Mouse (Mus musculus): ENCODE results near the gene Sptlc3.
A peak's percentile ranks its signal among the peaks of the same experiment; 100 is the strongest.

Sptlc3 gene

DNA sequence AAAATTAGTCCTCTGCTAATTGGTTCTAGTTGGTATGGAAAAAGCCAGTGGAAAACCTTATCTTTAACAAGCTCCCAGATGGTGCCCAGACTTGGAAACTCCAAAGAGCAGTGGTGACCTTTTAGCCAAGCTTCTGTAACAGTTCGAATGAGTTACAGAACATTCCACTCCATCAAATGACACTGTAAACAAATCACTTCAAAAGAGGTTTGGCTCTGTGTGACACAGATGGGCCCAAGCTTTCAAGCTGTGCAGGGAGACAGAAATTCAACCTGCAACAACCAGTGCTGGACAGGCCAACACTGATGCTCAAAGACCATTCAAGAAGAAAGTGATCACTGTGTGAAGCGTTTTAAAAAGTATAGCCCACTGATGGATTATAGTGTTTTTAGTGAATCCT lies 144.1 kb downstream of the Sptlc3 start:
- DNase-seq (ENCODE audit: low spot score), result no peak

- no peak for DNase-seq (ENCODE audit: low spot score)
These were observed 148.2 kb downstream of the Sptlc3 start for GRCm38 (mm10) chr2:139641757-139642385.

- no peak for DNase-seq (ENCODE audit: low spot score)
These were observed 155.8 kb downstream of the Sptlc3 start for GRCm38 (mm10) chr2:139649518-139649917.

DNA sequence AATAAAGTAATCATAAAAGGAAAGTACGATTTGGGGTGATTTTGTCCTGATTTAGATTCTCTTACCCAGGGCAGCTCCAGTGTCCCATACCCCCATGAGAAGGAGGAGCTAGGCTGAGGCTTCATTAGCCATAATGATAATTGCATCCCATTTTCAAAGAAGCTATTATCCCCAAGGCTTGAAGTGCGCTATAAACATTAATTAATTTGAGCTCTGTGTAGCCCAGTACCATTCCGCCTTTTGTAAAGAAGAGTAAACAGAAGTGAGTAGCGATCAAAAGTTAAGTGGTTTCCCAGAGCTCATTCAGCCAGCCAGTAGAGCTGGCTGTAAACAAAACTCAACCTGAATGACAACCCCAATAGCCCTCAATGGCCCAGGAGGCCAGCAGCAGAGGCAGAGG lies 163.0 kb downstream of the Sptlc3 start:
- DNase-seq (ENCODE audit: low spot score), result no peak

DNA sequence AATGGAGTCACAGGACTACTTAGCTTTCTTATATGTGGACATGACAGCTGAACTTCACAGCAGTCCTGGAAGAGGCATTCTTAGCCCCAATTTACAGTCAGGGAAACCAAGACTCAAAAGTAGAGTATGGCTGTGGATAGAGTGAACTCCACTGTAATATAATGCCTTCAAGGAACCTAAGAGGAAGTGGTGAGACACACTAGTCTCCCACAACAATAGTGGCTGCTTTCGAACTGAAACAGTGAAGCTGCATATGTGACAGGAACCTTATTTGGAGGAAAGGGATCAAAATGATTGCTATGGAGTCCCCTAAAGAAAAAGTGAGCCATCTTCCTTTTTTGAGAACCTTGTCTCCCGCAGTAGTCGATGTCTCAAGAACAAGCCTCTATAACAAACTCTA lies 178.1 kb downstream of the Sptlc3 start:
- DNase-seq (ENCODE audit: low spot score), result no peak

DNA sequence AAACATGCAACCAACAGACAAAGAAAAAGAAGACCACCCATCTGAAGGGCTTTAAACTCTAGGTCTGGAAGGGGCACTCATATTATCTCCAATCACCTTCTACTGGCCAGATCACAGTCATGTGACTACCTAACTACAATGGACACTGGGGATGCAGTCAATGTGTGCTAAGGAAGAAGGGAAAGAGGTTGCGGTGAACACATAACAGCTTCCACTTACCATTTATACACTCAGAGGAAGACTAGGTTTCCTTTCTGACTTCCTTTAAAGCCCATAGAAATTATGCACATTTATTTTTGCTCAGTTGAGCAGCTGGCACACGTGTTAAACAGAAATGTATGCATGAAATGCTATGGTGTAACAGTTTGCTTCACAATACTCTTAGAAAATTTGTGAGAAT lies 178.7 kb downstream of the Sptlc3 start:
- no peak for DNase-seq (ENCODE audit: low spot score)

GRCm38 (mm10) chr2:139677065-139677762 lies 183.5 kb downstream of the Sptlc3 start:
- DNase-seq (ENCODE audit: low spot score), result peak; percentile 67

- peak; percentile 17 for DNase-seq (ENCODE audit: low spot score)
These were observed 184.1 kb downstream of the Sptlc3 start, which contains the start of gene Ism1 for GRCm38 (mm10) chr2:139677809-139678274. TSS of gene Ism1 (plus strand) at chr2:139678178.

- peak; percentile 34 for DNase-seq (ENCODE audit: low spot score)
These were observed 184.8 kb downstream of the Sptlc3 start for GRCm38 (mm10) chr2:139678275-139679140.

DNA sequence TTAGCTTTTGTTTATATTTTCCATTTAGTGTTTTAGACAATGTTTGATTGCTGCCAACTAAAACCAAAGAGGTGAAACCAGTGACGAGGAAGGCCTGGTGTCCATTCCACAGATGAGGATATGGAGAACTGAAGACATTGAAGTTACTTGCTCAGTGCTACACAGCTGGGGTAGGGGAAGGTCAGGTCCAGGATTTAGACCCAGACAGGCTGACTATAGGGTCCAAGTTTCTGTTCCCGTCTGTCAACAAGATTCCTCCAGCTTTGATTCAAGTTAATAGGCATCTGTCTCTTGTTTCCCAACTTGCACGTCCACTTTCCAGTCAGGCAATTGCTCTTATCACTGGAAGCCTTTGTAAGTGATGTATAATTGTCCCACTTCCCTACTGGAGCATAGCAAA lies 188.8 kb downstream of the Sptlc3 start:
- DNase-seq (ENCODE audit: low spot score), result no peak
